Mouse (Mus musculus): Measurements from ENCODE around the gene Msantd4. TPM values are rescaled to one million over a fixed set of nuclear protein-coding genes. Genes with fewer than 3 reads are reported as not detected.
"Not testable (repeated sequence)": the region's sequence is repeated elsewhere in the genome, so short reads cannot be mapped to it uniquely, and the experiment has no call there.

The Msantd4 gene
- polyA plus RNA-seq (2011; ENCODE audit: insufficient read depth, insufficient read length, low read depth, missing spikeins) = 33.9 and 35.8 TPM in 2 replicates

DNA sequence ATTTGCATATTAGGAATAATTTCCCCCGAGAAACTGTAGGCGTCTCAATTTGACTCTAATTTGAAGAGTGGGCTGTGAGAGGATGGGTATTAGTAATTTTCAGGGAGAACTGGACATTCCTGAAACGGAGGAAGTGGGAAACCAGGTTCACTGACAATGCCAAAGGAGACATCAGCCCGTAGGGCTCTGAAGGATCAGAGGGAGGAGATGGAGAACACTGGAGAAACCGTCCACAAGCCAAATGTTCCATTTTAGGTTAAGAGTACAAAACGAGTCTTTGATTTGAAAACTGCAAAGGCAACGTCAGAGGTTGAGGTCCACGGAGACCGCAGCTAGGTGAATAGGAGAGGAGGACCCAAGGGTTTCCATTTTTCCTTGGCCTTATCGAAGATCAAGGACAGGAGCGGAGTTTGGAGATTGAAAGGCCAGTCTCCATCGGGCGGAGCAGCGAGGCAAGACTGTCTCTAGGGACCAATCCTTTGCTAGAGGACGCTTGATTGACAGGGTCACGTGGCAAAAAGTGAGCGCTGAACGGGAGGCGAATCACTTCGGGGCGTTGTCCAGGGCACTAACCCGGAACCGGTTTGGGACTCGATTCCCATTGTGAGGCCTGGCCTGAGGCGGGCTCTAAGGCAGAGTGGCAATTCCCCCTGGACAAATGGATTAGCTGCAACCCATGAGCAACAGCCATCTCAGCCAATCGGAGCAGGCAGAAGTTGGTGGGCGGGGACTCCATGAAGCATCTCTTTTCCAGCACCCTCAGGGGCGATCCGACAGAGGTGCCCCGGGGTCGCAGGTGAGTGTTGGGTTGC, at the start of gene Msantd4:
Gene Msantd4, plus strand, starts transcription at position 735 of the 812 bp plus-strand sequence.
- Histone ChIP-seq H3K9ac (ENCODE audit: low read depth, poor library complexity, severe bottlenecking) (peak within 1 kb of the TSS; percentile 55), H3K4me1 (ENCODE audit: control insufficient read depth, insufficient read depth, low read length) (no peaks in the 10 kb centered on the region), H3K27ac (ENCODE audit: insufficient read depth, low read length) (peak within 1 kb of the TSS; percentile 28; the same call in 1 of the 2 replicates), H3K9me3 (replicated peaks; ENCODE audit: control insufficient read depth, insufficient read depth, low read length, poor library complexity, severe bottlenecking) (no peaks in the 10 kb centered on the region), H3K27me3 (ENCODE audit: control insufficient read depth, insufficient read depth, low read length, poor library complexity, severe bottlenecking) (no peaks in the 10 kb centered on the region), H3K36me3 (ENCODE audit: control insufficient read depth, insufficient read depth, low read length, poor library complexity, severe bottlenecking) (no peaks in the 10 kb centered on the region; the same call in 1 of the 2 replicates), H3K4me3 (ENCODE audit: low read depth, low read length) (peak within 1 kb of the TSS; percentile 90)
- no peak for TF ChIP-seq CTCF (IDR thresholded peaks at IDR 0.05; ENCODE audit: low read depth, low read length)
- peak; percentile 42 for TF ChIP-seq POLR2A (IDR thresholded peaks at IDR 0.05; ENCODE audit: insufficient read depth, low read length)
- TF ChIP-seq EP300 (IDR thresholded peaks at IDR 0.05; ENCODE audit: insufficient read depth, low read depth, low read length) = no peak

DNA sequence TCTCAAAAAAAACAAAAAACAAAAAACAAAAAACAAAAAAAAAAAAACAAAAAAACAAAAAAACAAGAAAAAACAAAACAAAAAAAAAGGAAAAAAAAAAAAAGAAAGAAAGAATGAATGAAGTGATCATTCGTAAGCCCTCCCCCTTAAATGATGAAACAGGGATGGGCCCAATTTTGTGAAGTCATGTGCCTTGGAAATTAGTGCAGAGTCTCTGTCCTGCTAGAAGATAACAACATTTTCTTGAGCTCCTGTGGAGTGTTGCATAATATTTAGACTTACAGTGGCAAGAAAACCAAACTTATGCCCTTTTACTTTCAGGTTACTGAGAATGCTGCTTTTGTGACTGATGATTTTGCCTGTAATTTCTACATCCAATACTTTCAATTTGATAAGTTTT, 23.2 kb upstream of the Msantd4 start:
- Histone ChIP-seq H3K27me3 (ENCODE audit: control insufficient read depth, insufficient read depth, low read length, poor library complexity, severe bottlenecking) (no peaks in the 10 kb centered on the region), H3K4me3 (ENCODE audit: low read depth, low read length) (no peak overlapping the region), H3K9ac (ENCODE audit: low read depth, poor library complexity, severe bottlenecking) (no peak overlapping the region), H3K9me3 (replicated peaks; ENCODE audit: control insufficient read depth, insufficient read depth, low read length, poor library complexity, severe bottlenecking) (no peaks in the 10 kb centered on the region), H3K27ac (ENCODE audit: insufficient read depth, low read length) (no peak overlapping the region), H3K4me1 (ENCODE audit: control insufficient read depth, insufficient read depth, low read length) (no peaks in the 10 kb centered on the region), H3K36me3 (ENCODE audit: control insufficient read depth, insufficient read depth, low read length, poor library complexity, severe bottlenecking) (no peaks in the 10 kb centered on the region)
- TF ChIP-seq POLR2A (IDR thresholded peaks at IDR 0.05; ENCODE audit: insufficient read depth, low read length) (no peak), EP300 (IDR thresholded peaks at IDR 0.05; ENCODE audit: insufficient read depth, low read depth, low read length) (no peak), CTCF (IDR thresholded peaks at IDR 0.05; ENCODE audit: low read depth, low read length) (no peak)

GRCm38 (mm10) chr9:4376640-4377120, 318 bp downstream of the Msantd4 start:
- H3K27ac ChIP-seq (ENCODE audit: insufficient read depth, low read length) = no peak overlapping the region
- peak overlapping the region; percentile 55 for H3K9ac ChIP-seq (ENCODE audit: low read depth, poor library complexity, severe bottlenecking)
- no peaks in the 10 kb centered on the region; the same call in 1 of the 2 replicates for H3K36me3 ChIP-seq (ENCODE audit: control insufficient read depth, insufficient read depth, low read length, poor library complexity, severe bottlenecking)
- TF ChIP-seq CTCF (IDR thresholded peaks at IDR 0.05; ENCODE audit: low read depth, low read length) (no peak), EP300 (IDR thresholded peaks at IDR 0.05; ENCODE audit: insufficient read depth, low read depth, low read length) (no peak), POLR2A (IDR thresholded peaks at IDR 0.05; ENCODE audit: insufficient read depth, low read length) (no peak)
- H3K9me3 ChIP-seq (replicated peaks; ENCODE audit: control insufficient read depth, insufficient read depth, low read length, poor library complexity, severe bottlenecking) = no peaks in the 10 kb centered on the region
- H3K4me3 ChIP-seq (ENCODE audit: low read depth, low read length) = peak overlapping the region; percentile 87
- H3K27me3 ChIP-seq (ENCODE audit: control insufficient read depth, insufficient read depth, low read length, poor library complexity, severe bottlenecking) = no peaks in the 10 kb centered on the region
- H3K4me1 ChIP-seq (ENCODE audit: control insufficient read depth, insufficient read depth, low read length) = no peaks in the 10 kb centered on the region

DNA sequence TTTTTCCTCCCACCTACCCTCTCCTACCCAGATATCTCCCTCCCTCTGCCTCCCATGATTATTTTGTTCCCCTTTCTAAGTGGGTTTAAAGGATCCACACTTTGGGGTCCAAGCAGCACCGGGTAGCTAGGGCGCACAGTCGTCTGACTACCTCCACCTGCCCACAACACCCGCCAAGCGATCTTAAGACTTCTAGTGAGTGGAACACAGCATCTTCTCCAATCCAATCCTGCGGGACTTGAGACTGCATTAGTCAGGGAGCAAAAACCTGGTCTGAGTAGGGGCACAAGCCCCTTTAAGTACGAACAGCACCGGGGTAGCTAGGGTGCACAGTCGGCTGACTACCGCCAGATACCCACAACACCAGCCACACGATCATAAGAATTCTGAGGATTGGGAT, 24.4 kb downstream of the Msantd4 start:
- H3K9me3 ChIP-seq (replicated peaks; ENCODE audit: control insufficient read depth, insufficient read depth, low read length, poor library complexity, severe bottlenecking); H3K4me1 ChIP-seq (ENCODE audit: control insufficient read depth, insufficient read depth, low read length); H3K27ac ChIP-seq (ENCODE audit: insufficient read depth, low read length); H3K27me3 ChIP-seq (ENCODE audit: control insufficient read depth, insufficient read depth, low read length, poor library complexity, severe bottlenecking); H3K36me3 ChIP-seq (ENCODE audit: control insufficient read depth, insufficient read depth, low read length, poor library complexity, severe bottlenecking): not testable (repeated sequence)
- H3K4me3 ChIP-seq (ENCODE audit: low read depth, low read length) = peak overlapping the region; percentile 85
- peak overlapping the region; percentile 66; the same call in 1 of the 2 replicates for H3K9ac ChIP-seq (ENCODE audit: low read depth, poor library complexity, severe bottlenecking)

Other genes with a start within 250 kb of the Msantd4 start
- gene Aasdhppt, start 67.1 kb upstream of the Msantd4 start, polyA plus RNA-seq (2011; ENCODE audit: insufficient read depth, insufficient read length, low read depth, missing spikeins) = 43.2 and 49.0 TPM in 2 replicates
- gene Kbtbd3, start 66.7 kb upstream of the Msantd4 start, polyA plus RNA-seq (2011; ENCODE audit: insufficient read depth, insufficient read length, low read depth, missing spikeins) = 2.0 and 2.7 TPM in 2 replicates

All from ES-Bruce4 (cell line).